Mouse (Mus musculus): ENCODE measurements around the gene Dclk2. TPM values are rescaled to one million over a fixed set of nuclear protein-coding genes. Genes with fewer than 3 reads are reported as not detected.

Gene Dclk2
- polyA plus RNA-seq, 1 experiment: 7.2 TPM

GRCm38 (mm10) chr3:86800841-86801240 is 119.8 kb downstream of the Dclk2 start:
- peaks cover 17% of the 10 kb centered on the region for H3K36me3 ChIP-seq (ENCODE audit: control insufficient read depth)
- H3K27me3 ChIP-seq (ENCODE audit: control insufficient read depth): no peaks in the 10 kb centered on the region
- peaks cover 81% of the 10 kb centered on the region for H3K4me1 ChIP-seq (ENCODE audit: control insufficient read depth)
- no peaks in the 10 kb centered on the region for H3K9me3 ChIP-seq (ENCODE audit: control insufficient read depth, low read length)
- TF ChIP-seq GATA1 (IDR thresholded peaks at IDR 0.05; ENCODE audit: low read length) (no peak), TAL1 (IDR thresholded peaks at IDR 0.05; ENCODE audit: low read length) (no peak)
- H3K4me3 ChIP-seq (replicated peaks): no peak overlapping the region

GRCm38 (mm10) chr3:86799041-86799440 is 121.6 kb downstream of the Dclk2 start:
- Histone ChIP-seq H3K27me3 (ENCODE audit: control insufficient read depth) (no peaks in the 10 kb centered on the region), H3K4me1 (ENCODE audit: control insufficient read depth) (peaks cover 87% of the 10 kb centered on the region), H3K36me3 (ENCODE audit: control insufficient read depth) (peaks cover 33% of the 10 kb centered on the region), H3K9me3 (ENCODE audit: control insufficient read depth, low read length) (no peaks in the 10 kb centered on the region), H3K4me3 (replicated peaks) (peak overlapping the region; percentile 71)
- TF ChIP-seq TAL1 (IDR thresholded peaks at IDR 0.05; ENCODE audit: low read length): peak; percentile 95
- peak; percentile 98 for TF ChIP-seq GATA1 (IDR thresholded peaks at IDR 0.05; ENCODE audit: low read length)

GRCm38 (mm10) chr3:86797871-86798460 is 122.7 kb downstream of the Dclk2 start:
- Histone ChIP-seq H3K27me3 (ENCODE audit: control insufficient read depth) (no peaks in the 10 kb centered on the region), H3K4me1 (ENCODE audit: control insufficient read depth) (peaks cover 87% of the 10 kb centered on the region), H3K4me3 (replicated peaks) (peak overlapping the region; percentile 71), H3K36me3 (ENCODE audit: control insufficient read depth) (peaks cover 44% of the 10 kb centered on the region), H3K9me3 (ENCODE audit: control insufficient read depth, low read length) (no peaks in the 10 kb centered on the region)
- TF ChIP-seq TAL1 (IDR thresholded peaks at IDR 0.05; ENCODE audit: low read length) (no peak), GATA1 (IDR thresholded peaks at IDR 0.05; ENCODE audit: low read length) (no peak)

- Histone ChIP-seq H3K27me3 (ENCODE audit: control insufficient read depth) (no peaks in the 10 kb centered on the region), H3K4me3 (replicated peaks) (peak overlapping the region; percentile 71), H3K36me3 (ENCODE audit: control insufficient read depth) (peaks cover 57% of the 10 kb centered on the region), H3K4me1 (ENCODE audit: control insufficient read depth) (peaks cover 74% of the 10 kb centered on the region), H3K9me3 (ENCODE audit: control insufficient read depth, low read length) (no peaks in the 10 kb centered on the region)
- TF ChIP-seq GATA1 (IDR thresholded peaks at IDR 0.05; ENCODE audit: low read length): no peak
- TF ChIP-seq TAL1 (IDR thresholded peaks at IDR 0.05; ENCODE audit: low read length): no peak
Measured at GRCm38 (mm10) chr3:86796716-86797115, 123.9 kb downstream of the Dclk2 start.

GRCm38 (mm10) chr3:86793720-86794191 is 126.9 kb downstream of the Dclk2 start:
- peaks cover 45% of the 10 kb centered on the region for H3K4me1 ChIP-seq (ENCODE audit: control insufficient read depth)
- H3K27me3 ChIP-seq (ENCODE audit: control insufficient read depth): no peaks in the 10 kb centered on the region
- H3K9me3 ChIP-seq (ENCODE audit: control insufficient read depth, low read length): no peaks in the 10 kb centered on the region
- H3K4me3 ChIP-seq (replicated peaks): no peak overlapping the region
- TF ChIP-seq GATA1 (IDR thresholded peaks at IDR 0.05; ENCODE audit: low read length): no peak
- no peak for TF ChIP-seq TAL1 (IDR thresholded peaks at IDR 0.05; ENCODE audit: low read length)
- peaks cover 85% of the 10 kb centered on the region for H3K36me3 ChIP-seq (ENCODE audit: control insufficient read depth)

GRCm38 (mm10) chr3:86793264-86793663 is 127.4 kb downstream of the Dclk2 start:
- Histone ChIP-seq H3K36me3 (ENCODE audit: control insufficient read depth) (peaks cover 90% of the 10 kb centered on the region), H3K4me3 (replicated peaks) (no peak overlapping the region), H3K27me3 (ENCODE audit: control insufficient read depth) (no peaks in the 10 kb centered on the region), H3K4me1 (ENCODE audit: control insufficient read depth) (peaks cover 41% of the 10 kb centered on the region), H3K9me3 (ENCODE audit: control insufficient read depth, low read length) (no peaks in the 10 kb centered on the region)
- TF ChIP-seq GATA1 (IDR thresholded peaks at IDR 0.05; ENCODE audit: low read length) (no peak), TAL1 (IDR thresholded peaks at IDR 0.05; ENCODE audit: low read length) (no peak)

- Histone ChIP-seq H3K9me3 (ENCODE audit: control insufficient read depth, low read length) (no peaks in the 10 kb centered on the region), H3K4me3 (replicated peaks) (no peak overlapping the region), H3K36me3 (ENCODE audit: control insufficient read depth) (peaks cover 97% of the 10 kb centered on the region), H3K27me3 (ENCODE audit: control insufficient read depth) (no peaks in the 10 kb centered on the region), H3K4me1 (ENCODE audit: control insufficient read depth) (peaks cover 7% of the 10 kb centered on the region)
- no peak for TF ChIP-seq TAL1 (IDR thresholded peaks at IDR 0.05; ENCODE audit: low read length)
Measured at GRCm38 (mm10) chr3:86789752-86790151, 130.9 kb downstream of the Dclk2 start.

- no peaks in the 10 kb centered on the region for H3K27me3 ChIP-seq (ENCODE audit: control insufficient read depth)
- TF ChIP-seq TAL1 (IDR thresholded peaks at IDR 0.05; ENCODE audit: low read length) (no peak), GATA1 (IDR thresholded peaks at IDR 0.05; ENCODE audit: low read length) (no peak)
- no peaks in the 10 kb centered on the region for H3K9me3 ChIP-seq (ENCODE audit: control insufficient read depth, low read length)
- H3K4me1 ChIP-seq (ENCODE audit: control insufficient read depth): peaks cover 4% of the 10 kb centered on the region
- no peak overlapping the region for H3K4me3 ChIP-seq (replicated peaks)
- peaks cover 99% of the 10 kb centered on the region for H3K36me3 ChIP-seq (ENCODE audit: control insufficient read depth)
Measured at GRCm38 (mm10) chr3:86788711-86789110, 131.9 kb downstream of the Dclk2 start.

- TF ChIP-seq TAL1 (IDR thresholded peaks at IDR 0.05; ENCODE audit: low read length) (no peak), GATA1 (IDR thresholded peaks at IDR 0.05; ENCODE audit: low read length) (no peak)
- H3K4me3 ChIP-seq (replicated peaks): no peak overlapping the region
- H3K36me3 ChIP-seq (ENCODE audit: control insufficient read depth): peaks cover 97% of the 10 kb centered on the region
- no peaks in the 10 kb centered on the region for H3K4me1 ChIP-seq (ENCODE audit: control insufficient read depth)
- H3K9me3 ChIP-seq (ENCODE audit: control insufficient read depth, low read length): no peaks in the 10 kb centered on the region
- H3K27me3 ChIP-seq (ENCODE audit: control insufficient read depth): no peaks in the 10 kb centered on the region
Measured at GRCm38 (mm10) chr3:86787423-86788123, 133.1 kb downstream of the Dclk2 start.
